ENCODE assay signal across 12 mouse cellular contexts in genomic region chr11:35927309-35927708, GRCm38 (mm10). TPM values are rescaled to one million over a fixed set of nuclear protein-coding genes. Genes with fewer than 3 reads are reported as not detected.
DNase-seq lines count a peak whose midpoint lies in the region.
"Had no signal": no experiment of that assay in that cellular context is flagged by ENCODE, and none has a peak within 500 bp of the region (broad histone marks: within the 10 kb centered on the region; RNA-seq: fewer than 3 reads in every experiment).

No protein-coding gene starts in this region.

- intact Hi-C loops in left cerebral cortex, postnatal 4 days (cut with DNase I), result no loop called here

- DNase-seq in layer of hippocampus, adult 11-12 months (ENCODE audit: low spot score), result peak; percentile 43
- no peak for DNase-seq in layer of hippocampus, postnatal 25 days (ENCODE audit: extremely low spot score in 1 of 2, low spot score in 1 of 2)
- peak; percentile 54 for DNase-seq in hindbrain, embryonic 10.5 days (ENCODE audit: low spot score)
- DNase-seq in left cerebral cortex, postnatal 4 days, result peak; percentile 59
- peak; percentile 70 for DNase-seq in right cerebral cortex, postnatal 25 days
- no peak for DNase-seq in urinary bladder, postnatal 36 days (ENCODE audit: low spot score in 2 of 2)
- DNase-seq in heart, adult 9 months (ENCODE audit: low spot score in 2 of 2), result no peak
- DNase-seq in lung, postnatal 36 days, result no peak
- DNase-seq: gastrocnemius, postnatal 36 days; kidney, postnatal 10 days; liver, embryonic 13.5 days had no signal

- H3K27ac ChIP-seq in hindbrain, embryonic 10.5 days, result peak overlapping the region; percentile 84
- H3K27ac ChIP-seq: liver, embryonic 13.5 days had no signal

- no peak overlapping the region for H3K4me3 ChIP-seq in hindbrain, embryonic 10.5 days
- H3K4me3 ChIP-seq: liver, embryonic 13.5 days; myocyte had no signal

- H3K36me3 ChIP-seq in hindbrain, embryonic 10.5 days, result 0 out of 2 replicates have a peak, but pooled peaks cover 4% of the 10 kb centered on the region
- H3K36me3 ChIP-seq: liver, embryonic 13.5 days had no signal

- WGBS in hindbrain, embryonic 10.5 days, result 48% methylated on average over 14 of the region's 14 CpGs

- H3K9me3 ChIP-seq in hindbrain, embryonic 10.5 days, result no peaks in the 10 kb centered on the region
- H3K9me3 ChIP-seq: liver, embryonic 13.5 days had no signal

- peaks cover 71% of the 10 kb centered on the region for H3K4me1 ChIP-seq in hindbrain, embryonic 10.5 days (replicated peaks)
- H3K4me1 ChIP-seq: liver, embryonic 13.5 days had no signal

- H3K27me3 ChIP-seq in hindbrain, embryonic 10.5 days (ENCODE audit: insufficient read depth, poor library complexity, severe bottlenecking), result no peaks in the 10 kb centered on the region
- H3K27me3 ChIP-seq: liver, embryonic 13.5 days had no signal

RNA-seq across cellular contexts. Expression of gene Wwc1, which starts 53.0 kb away (rescaled TPM):
- total RNA-seq in layer of hippocampus, postnatal 25 days (2021), result 100 to 1,000 TPM; 101 to 122 TPM
- 3.9 and 4.9 TPM in 2 replicates for polyA plus RNA-seq in hindbrain, embryonic 10.5 days (2016; fragmentation: Nextera tagmentation; extraction: Ambion mirVana)
- 100 to 1,000 TPM; 106 to 129 TPM for total RNA-seq in left cerebral cortex, postnatal 4 days (2021)

Comparison
In these comparisons a context has a peak if more than half of its experiments do, and no peak if none do; other contexts are left out.
1. DNase-seq: peak in layer of hippocampus, adult 11-12 months (single experiment), hindbrain, embryonic 10.5 days (single experiment), left cerebral cortex, postnatal 4 days (single experiment) and right cerebral cortex, postnatal 25 days (single experiment); none in layer of hippocampus, postnatal 25 days (0 of 2), urinary bladder, postnatal 36 days (0 of 2), heart, adult 9 months (0 of 2) and lung, postnatal 36 days (single experiment).